Mouse (Mus musculus): ENCODE measurements at regions not wholly inside any gene's neighbourhood (a gene's known extent, or its start where the extent isn't known, plus 50 kb on each side); places are given as distances from the start of the nearest gene placed in this dataset.

- Histone ChIP-seq H3K27ac (ENCODE audit: low read depth, low read length) (no peak overlapping the region), H3K9me3 (ENCODE audit: control insufficient read depth) (no peaks in the 10 kb centered on the region), H3K9ac (ENCODE audit: low read depth, low read length) (no peak overlapping the region), H3K27me3 (replicated peaks; ENCODE audit: control insufficient read depth, insufficient read depth, low read length) (no peaks in the 10 kb centered on the region), H3K4me3 (ENCODE audit: low read depth, low read length) (no peak overlapping the region), H3K4me1 (replicated peaks; ENCODE audit: control insufficient read depth, insufficient read depth, low read length) (no peaks in the 10 kb centered on the region), H3K36me3 (ENCODE audit: control insufficient read depth, insufficient read depth) (no peaks in the 10 kb centered on the region), H3K4me2 (replicated peaks; ENCODE audit: low read depth) (no peak overlapping the region)
- 68% methylated on average over 2 of the region's 2 CpGs for WGBS
- no peak for TF ChIP-seq CTCF (IDR thresholded peaks at IDR 0.05; ENCODE audit: low read depth)
- ATAC-seq, result no peak
These were observed 423.0 kb downstream of the Cbln4 start for GRCm38 (mm10) chr2:171620253-171620652.

GRCm38 (mm10) chr2:171618771-171619170 is 424.5 kb downstream of the Cbln4 start:
- Histone ChIP-seq H3K9me3 (ENCODE audit: control insufficient read depth) (no peaks in the 10 kb centered on the region), H3K27ac (ENCODE audit: low read depth, low read length) (no peak overlapping the region)

GRCm38 (mm10) chr2:171618333-171618732 is 424.9 kb downstream of the Cbln4 start:
- H3K9me3 ChIP-seq (ENCODE audit: control insufficient read depth), result no peaks in the 10 kb centered on the region
- H3K27ac ChIP-seq (ENCODE audit: low read depth, low read length), result no peak overlapping the region
- H3K4me2 ChIP-seq (replicated peaks; ENCODE audit: low read depth), result no peak overlapping the region
- no peaks in the 10 kb centered on the region for H3K27me3 ChIP-seq (replicated peaks; ENCODE audit: control insufficient read depth, insufficient read depth, low read length)
- no peaks in the 10 kb centered on the region for H3K36me3 ChIP-seq (ENCODE audit: control insufficient read depth, insufficient read depth)
- H3K4me1 ChIP-seq (replicated peaks; ENCODE audit: control insufficient read depth, insufficient read depth, low read length), result no peaks in the 10 kb centered on the region
- TF ChIP-seq CTCF (IDR thresholded peaks at IDR 0.05; ENCODE audit: low read depth), result no peak
- no peak overlapping the region for H3K9ac ChIP-seq (ENCODE audit: low read depth, low read length)
- no peak overlapping the region for H3K4me3 ChIP-seq (ENCODE audit: low read depth, low read length)
- 33% methylated on average over 9 of the region's 9 CpGs for WGBS
- no peak for ATAC-seq

More at GRCm38 (mm10) chr2:171618771-171619170, 424.5 kb downstream of the Cbln4 start:
- Histone ChIP-seq H3K27me3 (replicated peaks; ENCODE audit: control insufficient read depth, insufficient read depth, low read length) (no peaks in the 10 kb centered on the region), H3K36me3 (ENCODE audit: control insufficient read depth, insufficient read depth) (no peaks in the 10 kb centered on the region), H3K4me1 (replicated peaks; ENCODE audit: control insufficient read depth, insufficient read depth, low read length) (no peaks in the 10 kb centered on the region), H3K4me2 (replicated peaks; ENCODE audit: low read depth) (no peak overlapping the region), H3K4me3 (ENCODE audit: low read depth, low read length) (no peak overlapping the region), H3K9ac (ENCODE audit: low read depth, low read length) (no peak overlapping the region)
- ATAC-seq, result no peak
- 69% methylated on average over 4 of the region's 4 CpGs for WGBS
- no peak for TF ChIP-seq CTCF (IDR thresholded peaks at IDR 0.05; ENCODE audit: low read depth)

- TF ChIP-seq CTCF (IDR thresholded peaks at IDR 0.05; ENCODE audit: low read depth), result no peak
- Histone ChIP-seq H3K4me2 (replicated peaks; ENCODE audit: low read depth) (no peak overlapping the region), H3K9me3 (ENCODE audit: control insufficient read depth) (no peaks in the 10 kb centered on the region), H3K27me3 (replicated peaks; ENCODE audit: control insufficient read depth, insufficient read depth, low read length) (no peaks in the 10 kb centered on the region), H3K27ac (ENCODE audit: low read depth, low read length) (no peak overlapping the region), H3K36me3 (ENCODE audit: control insufficient read depth, insufficient read depth) (no peaks in the 10 kb centered on the region), H3K4me1 (replicated peaks; ENCODE audit: control insufficient read depth, insufficient read depth, low read length) (no peaks in the 10 kb centered on the region), H3K9ac (ENCODE audit: low read depth, low read length) (no peak overlapping the region), H3K4me3 (ENCODE audit: low read depth, low read length) (no peak overlapping the region)
- ATAC-seq, result no peak
- WGBS, result 65% methylated on average over 2 of the region's 2 CpGs
These were observed 427.8 kb downstream of the Cbln4 start for GRCm38 (mm10) chr2:171615462-171615861.

- Histone ChIP-seq H3K4me1 (replicated peaks; ENCODE audit: control insufficient read depth, insufficient read depth, low read length) (no peaks in the 10 kb centered on the region), H3K4me3 (ENCODE audit: low read depth, low read length) (no peak overlapping the region), H3K4me2 (replicated peaks; ENCODE audit: low read depth) (no peak overlapping the region), H3K9me3 (ENCODE audit: control insufficient read depth) (no peaks in the 10 kb centered on the region), H3K9ac (ENCODE audit: low read depth, low read length) (no peak overlapping the region), H3K27me3 (replicated peaks; ENCODE audit: control insufficient read depth, insufficient read depth, low read length) (no peaks in the 10 kb centered on the region), H3K36me3 (ENCODE audit: control insufficient read depth, insufficient read depth) (no peaks in the 10 kb centered on the region), H3K27ac (ENCODE audit: low read depth, low read length) (no peak overlapping the region)
- WGBS, result 57% methylated on average over 5 of the region's 5 CpGs
- TF ChIP-seq CTCF (IDR thresholded peaks at IDR 0.05; ENCODE audit: low read depth), result no peak
- ATAC-seq, result no peak
These were observed 438.2 kb downstream of the Cbln4 start for GRCm38 (mm10) chr2:171605064-171605463.

- ATAC-seq, result no peak
These were observed 448.0 kb downstream of the Cbln4 start for GRCm38 (mm10) chr2:171595240-171595639.

GRCm38 (mm10) chr2:171593884-171594283 is 449.4 kb downstream of the Cbln4 start:
- no peak overlapping the region for H3K4me2 ChIP-seq (replicated peaks; ENCODE audit: low read depth)
- H3K4me3 ChIP-seq (ENCODE audit: low read depth, low read length), result no peak overlapping the region
- no peak overlapping the region for H3K27ac ChIP-seq (ENCODE audit: low read depth, low read length)
- H3K27me3 ChIP-seq (replicated peaks; ENCODE audit: control insufficient read depth, insufficient read depth, low read length), result no peaks in the 10 kb centered on the region
- TF ChIP-seq CTCF (IDR thresholded peaks at IDR 0.05; ENCODE audit: low read depth), result no peak
- no peaks in the 10 kb centered on the region for H3K36me3 ChIP-seq (ENCODE audit: control insufficient read depth, insufficient read depth)
- H3K9me3 ChIP-seq (ENCODE audit: control insufficient read depth), result no peaks in the 10 kb centered on the region
- no peak overlapping the region for H3K9ac ChIP-seq (ENCODE audit: low read depth, low read length)
- H3K4me1 ChIP-seq (replicated peaks; ENCODE audit: control insufficient read depth, insufficient read depth, low read length), result no peaks in the 10 kb centered on the region
- ATAC-seq, result no peak
- 84% methylated on average over 3 of the region's 3 CpGs for WGBS

More at GRCm38 (mm10) chr2:171595240-171595639, 448.0 kb downstream of the Cbln4 start:
- H3K9me3 ChIP-seq (ENCODE audit: control insufficient read depth), result no peaks in the 10 kb centered on the region
- H3K4me2 ChIP-seq (replicated peaks; ENCODE audit: low read depth), result no peak overlapping the region
- TF ChIP-seq CTCF (IDR thresholded peaks at IDR 0.05; ENCODE audit: low read depth), result no peak
- WGBS, result 77% methylated on average over 5 of the region's 5 CpGs
- no peaks in the 10 kb centered on the region for H3K36me3 ChIP-seq (ENCODE audit: control insufficient read depth, insufficient read depth)
- no peak overlapping the region for H3K9ac ChIP-seq (ENCODE audit: low read depth, low read length)
- H3K4me3 ChIP-seq (ENCODE audit: low read depth, low read length), result no peak overlapping the region
- no peaks in the 10 kb centered on the region for H3K27me3 ChIP-seq (replicated peaks; ENCODE audit: control insufficient read depth, insufficient read depth, low read length)
- H3K27ac ChIP-seq (ENCODE audit: low read depth, low read length), result no peak overlapping the region
- no peaks in the 10 kb centered on the region for H3K4me1 ChIP-seq (replicated peaks; ENCODE audit: control insufficient read depth, insufficient read depth, low read length)

Measured in intestine, postnatal 0 days (tissue).